Mouse (Mus musculus) right cerebral cortex, adult 18-20 months (tissue): ENCODE measurements around the gene Cwc27.

ENCODE experiments used
- DNase-seq: peaks from one replicate; pipeline ENCODE4 v3.0.0; 2022; ENCODE audit warnings: mixed read lengths

The Cwc27 gene

GRCm38 (mm10) chr13:104608516-104608915, 208.4 kb downstream of the Cwc27 start:
- no peak for DNase-seq

- DNase-seq, result no peak
Measured at GRCm38 (mm10) chr13:104606786-104607580, 210.0 kb downstream of the Cwc27 start.

- no peak for DNase-seq
Measured at GRCm38 (mm10) chr13:104605111-104605510, 211.8 kb downstream of the Cwc27 start.

- no peak for DNase-seq
Measured at GRCm38 (mm10) chr13:104602197-104602596, 214.7 kb downstream of the Cwc27 start.

- DNase-seq, result no peak
Measured at GRCm38 (mm10) chr13:104601783-104602182, 215.2 kb downstream of the Cwc27 start.

GRCm38 (mm10) chr13:104596199-104596598, 220.7 kb downstream of the Cwc27 start:
- DNase-seq, result no peak

- no peak for DNase-seq
Measured at GRCm38 (mm10) chr13:104594820-104595351, 222.1 kb downstream of the Cwc27 start.

GRCm38 (mm10) chr13:104590931-104591330, 226.0 kb downstream of the Cwc27 start:
- DNase-seq, result no peak

- DNase-seq, result peak; percentile 5
Measured at GRCm38 (mm10) chr13:104590097-104590607, 226.8 kb downstream of the Cwc27 start.

- no peak for DNase-seq
Measured at GRCm38 (mm10) chr13:104588383-104588782, 228.6 kb downstream of the Cwc27 start.
